Mouse (Mus musculus): Measurements from ENCODE around the gene Jazf1.

GRCm38 (mm10) chr6:52950371-52950770 is 118.1 kb downstream of the Jazf1 start:
- no peak for TF ChIP-seq EP300 (IDR thresholded peaks at IDR 0.05; ENCODE audit: low read depth)
- no peak for TF ChIP-seq CTCF (IDR thresholded peaks at IDR 0.05; ENCODE audit: low read depth)

Data from liver, postnatal 0 days (tissue).